Mouse (Mus musculus): ENCODE data around the gene Olfr444. TPM values are rescaled to one million over a fixed set of nuclear protein-coding genes. Genes with fewer than 3 reads are reported as not detected.

Olfr444 gene
- polyA plus RNA-seq (2014; fragmentation: Nextera tagmentation; extraction: Ambion mirVana) = not detected in 2 replicates

GRCm38 (mm10) chr6:42948767-42949166 is at the start of gene Olfr444:
Gene Olfr444 (plus strand): TSS chr6:42949067.
- 53% methylated on average over 1 of the region's 1 CpGs for WGBS

GRCm38 (mm10) chr6:42900345-42900744 is 48.5 kb upstream of the Olfr444 start:
- Histone ChIP-seq H3K4me2 (ENCODE audit: low read length) (no peak overlapping the region), H3K27ac (replicated peaks in 1 of 2; ENCODE audit: control insufficient read depth in 1 of 2, insufficient read depth in 1 of 2, low read depth in 2 of 2, low read length in 2 of 2) (no peak overlapping the region), H3K9me3 (ENCODE audit: control insufficient read depth, low read length) (no peaks in the 10 kb centered on the region), H3K4me3 (ENCODE audit: control insufficient read depth in 1 of 2, insufficient read depth in 1 of 2, low read depth in 1 of 2, low read length in 2 of 2) (no peak overlapping the region), H3K36me3 (ENCODE audit: control insufficient read depth, insufficient read depth, low read length) (no peaks in the 10 kb centered on the region), H3K4me1 (ENCODE audit: control insufficient read depth in 2 of 2, insufficient read depth in 2 of 2, low read length in 2 of 2) (no peaks in the 10 kb centered on the region), H3K27me3 (ENCODE audit: control insufficient read depth, insufficient read depth, low read length) (no peaks in the 10 kb centered on the region), H3K9ac (ENCODE audit: low read length) (no peak overlapping the region)
- ATAC-seq (ENCODE audit: insufficient number of reproducible peaks, insufficient read depth, low FRiP score, low read depth) = no peak
- 4% methylated on average over 1 of the region's 1 CpGs for WGBS

More at GRCm38 (mm10) chr6:42948767-42949166, at the start of gene Olfr444:
- no peaks in the 10 kb centered on the region for H3K36me3 ChIP-seq (ENCODE audit: control insufficient read depth, insufficient read depth, low read length)
- no peak within 1 kb of the TSS for H3K27ac ChIP-seq (replicated peaks in 1 of 2; ENCODE audit: control insufficient read depth in 1 of 2, insufficient read depth in 1 of 2, low read depth in 2 of 2, low read length in 2 of 2)
- no peak for ATAC-seq (ENCODE audit: insufficient number of reproducible peaks, insufficient read depth, low FRiP score, low read depth)
- no peaks in the 10 kb centered on the region for H3K27me3 ChIP-seq (ENCODE audit: control insufficient read depth, insufficient read depth, low read length)
- no peak within 1 kb of the TSS for H3K9ac ChIP-seq (ENCODE audit: low read length)
- H3K9me3 ChIP-seq (ENCODE audit: control insufficient read depth, low read length) = 0 out of 2 replicates have a peak, but pooled peaks cover 3% of the 10 kb centered on the region
- H3K4me1 ChIP-seq (ENCODE audit: control insufficient read depth in 2 of 2, insufficient read depth in 2 of 2, low read length in 2 of 2) = no peaks in the 10 kb centered on the region
- no peak within 1 kb of the TSS for H3K4me2 ChIP-seq (ENCODE audit: low read length)
- no peak within 1 kb of the TSS for H3K4me3 ChIP-seq (ENCODE audit: control insufficient read depth in 1 of 2, insufficient read depth in 1 of 2, low read depth in 1 of 2, low read length in 2 of 2)

- H3K9ac ChIP-seq (ENCODE audit: low read length) = no peak within 1 kb of the TSS
- H3K27me3 ChIP-seq (ENCODE audit: control insufficient read depth, insufficient read depth, low read length) = no peaks in the 10 kb centered on the region
- no peaks in the 10 kb centered on the region for H3K36me3 ChIP-seq (ENCODE audit: control insufficient read depth, insufficient read depth, low read length)
- no peaks in the 10 kb centered on the region for H3K4me1 ChIP-seq (ENCODE audit: control insufficient read depth in 2 of 2, insufficient read depth in 2 of 2, low read length in 2 of 2)
- H3K4me3 ChIP-seq (ENCODE audit: control insufficient read depth in 1 of 2, insufficient read depth in 1 of 2, low read depth in 1 of 2, low read length in 2 of 2) = no peak within 1 kb of the TSS
- no peak for ATAC-seq (ENCODE audit: insufficient number of reproducible peaks, insufficient read depth, low FRiP score, low read depth)
- H3K9me3 ChIP-seq (ENCODE audit: control insufficient read depth, low read length) = no peaks in the 10 kb centered on the region
- no peak within 1 kb of the TSS for H3K27ac ChIP-seq (replicated peaks in 1 of 2; ENCODE audit: control insufficient read depth in 1 of 2, insufficient read depth in 1 of 2, low read depth in 2 of 2, low read length in 2 of 2)
- no peak within 1 kb of the TSS for H3K4me2 ChIP-seq (ENCODE audit: low read length)
These were observed 40.3 kb upstream of the Olfr444 start, which contains the start of gene Olfr447 for GRCm38 (mm10) chr6:42908578-42908977. Gene Olfr447 (plus strand): TSS chr6:42908878.

- no peak within 1 kb of the TSS for H3K4me3 ChIP-seq (ENCODE audit: control insufficient read depth in 1 of 2, insufficient read depth in 1 of 2, low read depth in 1 of 2, low read length in 2 of 2)
- no peak for ATAC-seq (ENCODE audit: insufficient number of reproducible peaks, insufficient read depth, low FRiP score, low read depth)
- H3K4me1 ChIP-seq (ENCODE audit: control insufficient read depth in 2 of 2, insufficient read depth in 2 of 2, low read length in 2 of 2) = no peaks in the 10 kb centered on the region
- WGBS = 63% methylated on average over 2 of the region's 2 CpGs
- H3K9me3 ChIP-seq (ENCODE audit: control insufficient read depth, low read length) = no peaks in the 10 kb centered on the region
- no peaks in the 10 kb centered on the region for H3K36me3 ChIP-seq (ENCODE audit: control insufficient read depth, insufficient read depth, low read length)
- no peaks in the 10 kb centered on the region for H3K27me3 ChIP-seq (ENCODE audit: control insufficient read depth, insufficient read depth, low read length)
- no peak within 1 kb of the TSS for H3K4me2 ChIP-seq (ENCODE audit: low read length)
- H3K9ac ChIP-seq (ENCODE audit: low read length) = no peak within 1 kb of the TSS
- no peak within 1 kb of the TSS for H3K27ac ChIP-seq (replicated peaks in 1 of 2; ENCODE audit: control insufficient read depth in 1 of 2, insufficient read depth in 1 of 2, low read depth in 2 of 2, low read length in 2 of 2)
These were observed 27.8 kb upstream of the Olfr444 start, which contains the start of gene Olfr446 for GRCm38 (mm10) chr6:42921077-42921476. Gene Olfr446 (plus strand): TSS chr6:42921377.

GRCm38 (mm10) chr6:42980377-42980776 is 31.5 kb downstream of the Olfr444 start:
- H3K9ac ChIP-seq (ENCODE audit: low read length) = no peak overlapping the region
- no peak overlapping the region for H3K4me2 ChIP-seq (ENCODE audit: low read length)
- H3K36me3 ChIP-seq (ENCODE audit: control insufficient read depth, insufficient read depth, low read length) = no peaks in the 10 kb centered on the region
- no peak for ATAC-seq (ENCODE audit: insufficient number of reproducible peaks, insufficient read depth, low FRiP score, low read depth)
- H3K27ac ChIP-seq (replicated peaks in 1 of 2; ENCODE audit: control insufficient read depth in 1 of 2, insufficient read depth in 1 of 2, low read depth in 2 of 2, low read length in 2 of 2) = no peak overlapping the region
- H3K4me1 ChIP-seq (ENCODE audit: control insufficient read depth in 2 of 2, insufficient read depth in 2 of 2, low read length in 2 of 2) = no peaks in the 10 kb centered on the region
- no peaks in the 10 kb centered on the region for H3K27me3 ChIP-seq (ENCODE audit: control insufficient read depth, insufficient read depth, low read length)
- H3K4me3 ChIP-seq (ENCODE audit: control insufficient read depth in 1 of 2, insufficient read depth in 1 of 2, low read depth in 1 of 2, low read length in 2 of 2) = no peak overlapping the region
- H3K9me3 ChIP-seq (ENCODE audit: control insufficient read depth, low read length) = no peaks in the 10 kb centered on the region

Other genes with a start within 250 kb of the Olfr444 start
- 50.9 and 52.2 TPM in 2 replicates for gene Tcaf1, start 239.0 kb upstream of the Olfr444 start, polyA plus RNA-seq (2014; fragmentation: Nextera tagmentation; extraction: Ambion mirVana)
- not detected in 2 replicates for gene Olfr453, start 209.7 kb upstream of the Olfr444 start, polyA plus RNA-seq (2014; fragmentation: Nextera tagmentation; extraction: Ambion mirVana)
- gene Olfr38, start 192.7 kb upstream of the Olfr444 start, polyA plus RNA-seq (2014; fragmentation: Nextera tagmentation; extraction: Ambion mirVana) = not detected in 2 replicates
- gene Olfr452, start 164.0 kb upstream of the Olfr444 start, polyA plus RNA-seq (2014; fragmentation: Nextera tagmentation; extraction: Ambion mirVana) = not detected in 2 replicates
- gene Olfr450, start 137.1 kb upstream of the Olfr444 start, polyA plus RNA-seq (2014; fragmentation: Nextera tagmentation; extraction: Ambion mirVana) = not detected in 2 replicates
- not detected in 2 replicates for gene Olfr449, start 114.7 kb upstream of the Olfr444 start, polyA plus RNA-seq (2014; fragmentation: Nextera tagmentation; extraction: Ambion mirVana)
- gene Olfr448, start 58.6 kb upstream of the Olfr444 start, polyA plus RNA-seq (2014; fragmentation: Nextera tagmentation; extraction: Ambion mirVana) = not detected in 2 replicates
- gene Olfr447, start 40.2 kb upstream of the Olfr444 start, polyA plus RNA-seq (2014; fragmentation: Nextera tagmentation; extraction: Ambion mirVana) = not detected in 2 replicates
- not detected in 2 replicates for gene Olfr446, start 27.7 kb upstream of the Olfr444 start, polyA plus RNA-seq (2014; fragmentation: Nextera tagmentation; extraction: Ambion mirVana)
- gene Olfr441, start 157.3 kb downstream of the Olfr444 start, polyA plus RNA-seq (2014; fragmentation: Nextera tagmentation; extraction: Ambion mirVana) = not detected in 2 replicates
- not detected in 2 replicates for gene Olfr237-ps1, start 197.5 kb downstream of the Olfr444 start, polyA plus RNA-seq (2014; fragmentation: Nextera tagmentation; extraction: Ambion mirVana)
- not detected in 2 replicates for gene Olfr437, start 214.2 kb downstream of the Olfr444 start, polyA plus RNA-seq (2014; fragmentation: Nextera tagmentation; extraction: Ambion mirVana)
- gene Olfr13, start 223.1 kb downstream of the Olfr444 start, polyA plus RNA-seq (2014; fragmentation: Nextera tagmentation; extraction: Ambion mirVana) = not detected in 2 replicates
- gene Olfr435, start 248.1 kb downstream of the Olfr444 start, polyA plus RNA-seq (2014; fragmentation: Nextera tagmentation; extraction: Ambion mirVana) = not detected in 2 replicates